Mouse (Mus musculus) mouse embryonic stem cell (cell line): ENCODE measurements around the gene Zc3h10.

Source experiments
- in situ Hi-C, 2 experiments: fragments of 300-500 bp; cut with MboI; formaldehyde crosslinking; loops; 1 replicate in 1 of 2; 3 replicates in 1 of 2; pipeline ENCODE4 v1.14.3; 2019 to 2020; ENCODE audit warnings: low sequenced_read_pairs in 2 of 2, low pct_unique_long_range_greater_than_20kb in 1 of 2, mixed read lengths in 1 of 2; ENCODE audit not compliant: unreplicated experiment in 1 of 2

The Zc3h10 gene

GRCm38 (mm10) chr10:128547361-128548032, at the start of gene Zc3h10:
TSS of gene Zc3h10 (minus strand) at chr10:128547774.
- in situ Hi-C loops = no loop called here

- in situ Hi-C loops = no loop called here
These were observed 45.2 kb upstream of the Zc3h10 start for GRCm38 (mm10) chr10:128592797-128593196.

- in situ Hi-C loops = no loop called here
These were observed 43.9 kb upstream of the Zc3h10 start for GRCm38 (mm10) chr10:128591436-128591835.

- in situ Hi-C loops = no loop called here
These were observed 42.7 kb upstream of the Zc3h10 start for GRCm38 (mm10) chr10:128590193-128590690.

- in situ Hi-C loops = no loop called here
These were observed 42.1 kb upstream of the Zc3h10 start, which contains the start of gene Erbb3 for GRCm38 (mm10) chr10:128589464-128590192. TSS of gene Erbb3 (minus strand) at chr10:128589652.

GRCm38 (mm10) chr10:128588775-128589463, 41.3 kb upstream of the Zc3h10 start:
- in situ Hi-C loops = no loop called here

- in situ Hi-C loops = no loop called here
These were observed 40.6 kb upstream of the Zc3h10 start for GRCm38 (mm10) chr10:128588136-128588535.

- in situ Hi-C loops = no loop called here
These were observed 40.1 kb upstream of the Zc3h10 start for GRCm38 (mm10) chr10:128587697-128588096.

GRCm38 (mm10) chr10:128587120-128587519, 39.5 kb upstream of the Zc3h10 start:
- in situ Hi-C loops = no loop called here

- in situ Hi-C loops = no loop called here
These were observed 39.0 kb upstream of the Zc3h10 start for GRCm38 (mm10) chr10:128586546-128586945.

GRCm38 (mm10) chr10:128584386-128584785, 36.8 kb upstream of the Zc3h10 start:
- in situ Hi-C loops = no loop called here

- in situ Hi-C loops = no loop called here
These were observed 36.1 kb upstream of the Zc3h10 start for GRCm38 (mm10) chr10:128583644-128584043.

GRCm38 (mm10) chr10:128579731-128580130, 32.2 kb upstream of the Zc3h10 start:
- in situ Hi-C loops = no loop called here

- in situ Hi-C loops = no loop called here
These were observed 31.7 kb upstream of the Zc3h10 start for GRCm38 (mm10) chr10:128579298-128579697.

- in situ Hi-C loops = no loop called here
These were observed 30.8 kb upstream of the Zc3h10 start for GRCm38 (mm10) chr10:128578330-128578729.

- in situ Hi-C loops = no loop called here
These were observed 27.5 kb upstream of the Zc3h10 start for GRCm38 (mm10) chr10:128575063-128575462.

GRCm38 (mm10) chr10:128565788-128566531, 18.4 kb upstream of the Zc3h10 start, which contains the start of gene Pa2g4:
TSS of gene Pa2g4 (minus strand) at chr10:128565987.
- in situ Hi-C loops = no loop called here

GRCm38 (mm10) chr10:128565206-128565787, 17.7 kb upstream of the Zc3h10 start:
- in situ Hi-C loops = no loop called here
